Mouse (Mus musculus) cerebellum, adult 11 months (tissue): ENCODE measurements around the gene Prpf6.

Experiments used
- DNase-seq: peaks from one replicate; pipeline ENCODE4 v3.0.0; 2022

The Prpf6 gene

DNA sequence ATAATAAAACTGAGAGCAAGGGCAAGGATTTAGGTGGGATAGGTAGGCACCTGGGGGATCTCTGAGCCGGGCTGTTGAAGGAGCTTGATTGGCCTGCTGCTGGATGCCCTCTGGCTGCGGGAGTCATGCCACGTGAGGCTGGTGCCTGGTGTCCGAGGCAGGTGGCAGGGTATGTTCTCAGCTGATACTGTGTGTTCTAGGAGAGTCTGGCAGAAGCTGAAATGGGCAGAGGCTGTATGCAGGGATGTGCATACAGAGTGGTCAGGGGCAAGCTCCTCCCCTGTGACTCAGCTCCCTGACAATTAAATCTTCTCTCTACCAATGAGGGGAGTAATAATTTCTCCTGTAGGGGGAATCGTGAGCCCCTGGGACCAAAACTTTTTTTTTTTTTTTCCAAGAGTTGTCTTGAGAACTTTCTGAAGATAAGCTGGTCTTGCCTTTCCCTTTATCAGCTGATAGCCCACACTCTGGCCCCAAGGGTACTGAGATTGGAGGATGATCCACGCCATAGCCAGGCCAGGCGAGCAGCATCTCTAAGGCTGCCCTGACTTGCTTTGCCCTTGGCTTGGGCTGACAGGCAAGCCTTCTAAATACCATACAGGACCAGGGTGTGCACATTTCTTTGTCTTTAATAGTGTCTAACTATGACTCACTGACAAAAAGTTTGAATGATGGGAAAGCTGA lies 5.9 kb downstream of the Prpf6 start:
- no peak for DNase-seq

DNA sequence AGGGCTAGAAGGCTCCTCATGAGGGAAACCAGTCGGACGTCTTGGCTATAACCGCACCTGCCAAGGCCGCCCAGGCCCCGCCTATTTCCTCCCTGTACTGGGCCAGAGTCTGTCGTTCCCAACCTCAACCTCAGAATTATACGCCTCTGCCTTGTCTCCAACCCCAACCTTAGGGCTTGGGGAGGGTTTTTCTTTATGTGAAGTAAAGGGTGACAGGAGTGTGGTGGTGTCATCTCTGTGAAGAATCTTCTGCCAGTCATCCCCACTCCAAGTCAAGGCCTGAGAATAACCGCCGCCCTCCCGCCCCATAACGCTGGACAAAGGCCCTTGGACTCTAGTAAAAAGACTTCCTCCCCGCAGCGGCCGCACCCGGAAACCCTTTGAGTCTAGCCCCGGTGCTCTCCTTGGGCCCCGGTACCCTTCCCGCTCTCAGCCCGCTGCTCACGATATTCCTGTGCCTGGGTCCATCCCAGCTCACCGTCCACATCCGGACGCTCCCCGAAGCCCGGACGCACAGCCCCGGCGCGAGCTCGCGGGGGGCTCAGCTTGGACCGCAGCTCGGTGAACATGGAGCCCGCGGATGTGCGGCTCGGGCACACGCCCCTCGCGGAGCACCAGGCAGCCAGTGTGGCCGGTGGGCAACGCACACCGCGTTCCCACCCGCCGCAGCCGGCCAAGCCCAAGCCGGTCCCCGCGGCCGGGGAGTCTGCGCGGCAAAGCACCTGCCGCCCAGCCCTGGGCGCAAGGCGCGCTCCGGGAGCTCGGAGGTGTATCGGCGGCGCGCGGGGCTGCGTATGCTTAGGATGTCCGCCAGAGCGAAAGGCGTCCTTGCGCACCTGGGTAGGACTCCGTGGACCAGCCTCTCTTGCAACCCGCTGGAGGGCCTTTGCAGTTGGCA lies 7.0 kb downstream of the Prpf6 start, which contains the start of gene Samd10:
TSS of gene Samd10 (minus strand) at position 759 of the 898 bp plus-strand sequence.
- DNase-seq, result peak; percentile 77

DNA sequence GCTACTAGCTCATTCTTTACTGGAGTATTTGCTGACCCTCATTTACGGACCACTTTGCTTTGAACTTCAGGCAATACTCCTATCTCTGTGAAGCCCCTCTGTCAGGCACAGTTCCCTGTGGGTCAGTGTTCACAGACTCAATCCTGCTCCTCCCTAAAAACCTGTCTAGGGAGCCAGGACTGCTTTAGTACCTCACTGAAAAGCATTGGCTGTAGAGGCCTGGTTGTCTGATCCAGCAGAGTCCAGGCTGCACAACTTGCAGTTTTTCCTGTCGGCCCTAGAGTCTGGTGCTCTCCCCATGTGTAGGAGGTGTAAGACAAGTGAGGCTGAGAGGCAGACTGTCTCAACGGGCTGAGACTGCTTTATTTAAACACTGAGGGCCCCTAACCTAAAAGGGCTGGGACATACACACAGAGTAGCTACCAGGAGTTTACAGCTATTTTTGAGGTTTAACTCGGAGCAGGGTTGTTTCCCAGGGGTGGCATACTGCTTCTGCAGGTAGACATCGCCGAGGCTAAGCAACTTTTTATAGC lies 8.6 kb downstream of the Prpf6 start:
- no peak for DNase-seq

DNA sequence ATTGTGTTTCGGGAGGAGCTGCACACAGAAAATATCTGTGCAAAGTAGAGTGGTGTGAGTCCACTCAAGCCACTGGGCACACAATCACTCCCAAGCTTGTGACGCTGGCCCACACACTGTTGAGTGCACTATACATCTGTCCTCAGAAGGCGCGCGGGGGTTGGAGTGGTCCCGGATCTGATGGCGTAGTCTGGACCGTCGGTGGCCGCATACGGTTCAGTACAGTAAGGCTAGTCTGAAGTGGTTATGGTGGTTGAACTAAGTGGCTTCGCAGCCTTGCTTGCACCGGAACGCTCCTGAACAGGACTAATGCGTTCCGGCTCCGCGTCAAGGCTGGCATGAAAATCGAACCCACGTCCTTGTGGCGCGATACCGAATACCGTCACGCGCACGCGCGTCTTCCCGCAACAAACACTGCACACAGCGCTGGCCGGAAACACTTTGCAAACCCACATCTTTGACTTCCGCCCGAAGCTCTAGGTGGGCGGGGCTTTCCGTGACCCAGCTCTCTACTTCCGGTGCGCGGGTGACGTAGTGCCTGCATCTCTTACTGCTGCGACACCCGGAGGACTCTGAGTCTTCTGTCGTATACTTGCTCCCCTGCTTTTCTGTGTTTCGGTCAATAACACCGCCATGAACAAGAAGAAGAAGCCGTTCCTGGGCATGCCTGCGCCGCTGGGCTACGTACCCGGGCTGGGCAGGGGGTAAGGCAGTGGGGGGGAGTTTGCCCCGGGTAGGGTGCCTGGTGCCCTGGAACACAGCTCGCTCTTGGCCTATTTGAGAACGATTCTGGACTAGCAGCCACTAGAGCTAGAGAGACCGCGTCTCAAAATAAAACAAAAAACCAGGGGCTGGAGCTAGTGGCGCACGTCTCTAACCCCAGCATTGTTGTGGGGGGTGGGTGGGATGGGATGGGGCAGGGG lies 9.4 kb downstream of the Prpf6 start:
- peak; percentile 97 for DNase-seq

DNA sequence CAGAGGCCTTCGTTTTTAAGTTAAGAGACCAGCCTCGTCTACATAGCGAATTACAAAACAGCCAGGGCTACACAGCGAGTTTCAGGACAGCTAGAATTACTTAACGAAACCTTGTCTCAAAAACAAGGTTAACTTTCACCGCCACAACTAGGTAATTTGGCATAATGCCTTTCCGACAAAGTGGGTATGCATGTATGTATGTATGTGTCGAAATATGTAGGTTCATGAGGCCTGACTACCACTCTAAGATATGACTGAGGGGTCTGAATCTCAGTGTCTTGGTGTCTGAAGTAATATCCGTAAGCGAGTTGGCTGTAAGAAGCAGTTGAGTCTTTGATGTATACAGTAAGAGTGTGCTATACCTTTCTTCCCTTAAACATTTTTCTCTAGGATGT lies 10.1 kb downstream of the Prpf6 start:
- DNase-seq, result no peak

DNA sequence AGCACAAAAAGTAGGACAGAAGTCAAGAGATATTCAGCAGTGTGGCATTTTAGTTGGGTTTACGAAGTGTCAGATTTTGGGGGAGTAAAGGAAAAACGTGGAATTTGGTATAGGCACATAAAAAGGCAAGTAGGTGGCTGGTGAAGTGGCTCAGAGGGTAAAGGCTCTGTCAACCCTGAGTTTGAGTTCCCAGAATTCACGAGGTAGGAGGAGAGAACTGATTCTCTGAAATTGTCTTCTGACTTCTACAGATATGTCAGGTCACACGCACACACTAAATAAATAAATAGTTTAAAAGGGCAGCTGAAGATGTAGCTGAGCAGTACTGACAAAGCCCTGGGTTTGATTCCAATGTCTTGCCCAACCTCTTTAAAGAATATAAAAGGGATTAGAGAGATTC lies 10.7 kb downstream of the Prpf6 start:
- DNase-seq, result no peak

DNA sequence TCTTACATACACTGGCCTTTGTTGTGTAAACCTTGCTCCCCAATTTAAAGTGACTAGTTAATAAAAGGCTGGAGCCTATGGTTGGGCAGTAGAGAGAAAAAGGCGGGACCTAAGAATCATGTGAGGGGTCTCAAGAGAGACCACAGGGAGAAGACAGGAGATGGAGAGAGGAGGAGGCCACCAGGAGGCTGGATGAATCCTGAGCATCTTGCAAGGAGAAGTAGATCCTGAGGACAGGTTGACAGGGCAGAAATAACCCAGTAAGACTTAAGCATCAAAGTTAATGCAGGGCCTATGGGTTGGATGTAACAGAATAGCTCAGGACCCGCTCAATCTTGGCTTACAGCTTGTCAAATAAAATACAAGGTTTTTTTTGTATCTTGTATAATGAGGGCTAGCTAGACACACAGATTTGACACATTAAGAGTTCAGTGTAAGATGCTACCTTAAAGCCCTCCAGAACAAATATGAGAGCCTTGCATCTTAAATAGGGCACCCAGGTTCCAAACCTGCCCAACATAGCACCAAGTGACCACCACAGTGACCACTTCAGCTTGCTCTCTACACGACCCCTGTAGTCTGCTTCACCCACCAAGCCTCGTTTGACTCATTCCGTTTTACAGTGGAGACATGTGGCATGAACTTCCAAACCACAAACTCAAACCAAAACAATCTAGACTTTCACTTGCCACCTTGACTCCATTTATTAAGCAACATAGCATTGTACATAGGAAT lies 27.3 kb downstream of the Prpf6 start:
- DNase-seq, result no peak

DNA sequence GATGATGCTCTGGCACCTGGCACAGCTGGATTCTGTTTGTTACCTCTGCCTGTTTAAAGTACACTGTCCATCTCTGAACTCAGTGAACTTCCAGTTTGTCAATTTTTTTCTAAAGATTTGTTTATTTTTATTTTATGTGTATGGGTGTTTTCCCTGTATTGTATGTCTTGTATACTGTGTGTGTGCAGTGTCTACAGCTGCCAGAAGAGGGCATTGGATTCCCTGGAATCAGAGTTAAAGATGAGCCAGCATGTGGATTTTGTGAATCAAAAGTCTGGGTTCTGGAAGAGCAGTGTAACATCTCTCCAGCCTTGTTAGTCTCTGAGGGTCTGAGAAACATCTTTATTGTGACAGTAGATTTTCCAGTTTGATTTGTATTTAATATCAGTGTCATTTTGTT lies 31.7 kb downstream of the Prpf6 start:
- no peak for DNase-seq

DNA sequence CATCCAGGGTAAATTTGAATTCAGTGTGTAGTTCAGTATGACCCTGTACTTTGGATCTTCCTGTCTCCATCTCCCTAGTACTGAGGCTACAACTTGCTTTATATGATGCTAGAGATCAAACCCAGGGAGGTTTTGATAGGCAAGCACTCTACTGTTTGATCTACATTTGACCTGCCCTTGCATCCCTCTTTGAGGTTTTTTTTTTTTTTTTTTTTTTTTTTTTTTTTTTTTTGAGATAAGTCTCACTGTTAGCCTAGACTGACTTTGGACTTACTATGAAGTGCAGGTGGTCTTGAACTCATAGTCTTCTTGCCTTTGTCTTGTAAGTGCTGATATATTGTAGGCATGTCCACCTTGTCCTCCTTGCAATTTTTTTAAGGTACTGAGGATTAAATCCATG lies 36.8 kb downstream of the Prpf6 start:
- no peak for DNase-seq

DNA sequence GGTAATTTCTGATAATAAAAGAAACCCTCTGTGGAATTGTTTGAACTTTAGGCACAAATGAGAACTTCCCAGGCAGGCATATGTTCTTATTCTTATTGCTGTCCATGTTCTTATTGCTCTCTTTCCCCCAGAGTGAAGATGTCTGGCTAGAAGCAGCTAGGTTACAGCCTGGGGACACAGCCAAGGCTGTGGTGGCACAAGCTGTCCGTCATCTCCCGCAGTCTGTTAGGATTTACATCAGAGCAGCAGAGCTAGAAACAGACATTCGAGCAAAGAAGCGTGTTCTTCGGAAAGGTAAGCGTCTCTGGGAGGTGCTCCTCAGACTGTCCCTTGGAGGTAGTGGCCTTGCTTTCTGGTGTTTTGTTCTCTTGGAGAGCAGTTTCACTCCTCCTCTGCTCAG lies 41.0 kb downstream of the Prpf6 start:
- DNase-seq, result peak; percentile 39

DNA sequence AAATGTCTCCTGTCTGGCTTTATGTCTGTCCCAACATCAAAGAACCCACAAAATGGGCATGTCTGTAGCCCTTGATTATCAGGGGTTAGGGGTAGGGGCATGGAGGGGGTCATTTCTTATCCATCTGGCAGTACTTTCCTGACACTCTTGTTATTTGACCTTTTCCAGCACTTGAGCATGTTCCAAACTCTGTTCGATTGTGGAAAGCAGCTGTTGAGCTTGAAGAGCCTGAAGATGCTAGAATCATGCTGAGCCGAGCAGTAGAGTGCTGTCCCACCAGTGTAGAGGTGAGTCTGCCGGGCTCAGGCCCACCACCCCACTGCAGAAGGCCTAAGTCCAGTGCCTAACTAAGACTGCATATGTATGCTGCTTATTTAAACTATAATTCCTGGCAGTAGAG lies 44.2 kb downstream of the Prpf6 start:
- DNase-seq, result no peak

DNA sequence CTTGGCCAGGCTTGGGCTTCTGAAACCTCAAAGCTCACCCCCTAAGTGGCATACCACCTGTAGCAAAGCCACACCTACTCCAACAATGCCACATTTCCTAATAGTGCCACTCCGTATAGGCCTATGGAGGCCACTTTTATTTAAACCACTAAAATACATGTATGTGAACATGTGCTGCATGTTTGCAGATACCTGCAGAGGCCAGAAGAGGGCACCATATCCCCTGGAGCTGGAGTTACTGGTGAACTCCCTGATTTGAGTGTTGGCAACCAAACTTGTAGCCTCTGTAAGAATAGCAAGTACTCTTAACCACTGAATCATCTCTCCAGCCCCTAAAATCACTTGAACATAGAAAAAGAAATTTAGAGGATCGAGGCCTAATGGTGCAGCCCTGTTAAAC lies 52.7 kb downstream of the Prpf6 start:
- DNase-seq, result no peak

DNA sequence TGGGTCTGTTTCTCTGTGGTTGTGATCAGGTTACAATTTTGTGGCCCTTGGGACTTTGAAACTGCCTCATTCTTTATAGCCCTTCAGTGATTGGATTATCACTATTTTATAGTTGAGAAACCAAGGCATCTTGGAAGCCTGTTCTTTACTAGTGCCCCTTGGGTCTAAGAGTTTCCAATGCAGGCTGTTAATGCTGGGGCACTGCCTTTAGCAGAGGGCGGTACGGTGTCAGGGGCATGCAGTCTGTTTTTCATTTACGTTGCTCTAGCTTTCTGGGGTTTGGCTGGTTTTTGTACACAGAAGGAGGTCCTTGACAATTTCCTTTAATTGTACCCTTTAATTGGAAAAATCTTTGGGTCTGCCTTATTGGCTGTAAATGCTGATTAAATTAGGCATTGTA lies 54.0 kb downstream of the Prpf6 start:
- no peak for DNase-seq

DNA sequence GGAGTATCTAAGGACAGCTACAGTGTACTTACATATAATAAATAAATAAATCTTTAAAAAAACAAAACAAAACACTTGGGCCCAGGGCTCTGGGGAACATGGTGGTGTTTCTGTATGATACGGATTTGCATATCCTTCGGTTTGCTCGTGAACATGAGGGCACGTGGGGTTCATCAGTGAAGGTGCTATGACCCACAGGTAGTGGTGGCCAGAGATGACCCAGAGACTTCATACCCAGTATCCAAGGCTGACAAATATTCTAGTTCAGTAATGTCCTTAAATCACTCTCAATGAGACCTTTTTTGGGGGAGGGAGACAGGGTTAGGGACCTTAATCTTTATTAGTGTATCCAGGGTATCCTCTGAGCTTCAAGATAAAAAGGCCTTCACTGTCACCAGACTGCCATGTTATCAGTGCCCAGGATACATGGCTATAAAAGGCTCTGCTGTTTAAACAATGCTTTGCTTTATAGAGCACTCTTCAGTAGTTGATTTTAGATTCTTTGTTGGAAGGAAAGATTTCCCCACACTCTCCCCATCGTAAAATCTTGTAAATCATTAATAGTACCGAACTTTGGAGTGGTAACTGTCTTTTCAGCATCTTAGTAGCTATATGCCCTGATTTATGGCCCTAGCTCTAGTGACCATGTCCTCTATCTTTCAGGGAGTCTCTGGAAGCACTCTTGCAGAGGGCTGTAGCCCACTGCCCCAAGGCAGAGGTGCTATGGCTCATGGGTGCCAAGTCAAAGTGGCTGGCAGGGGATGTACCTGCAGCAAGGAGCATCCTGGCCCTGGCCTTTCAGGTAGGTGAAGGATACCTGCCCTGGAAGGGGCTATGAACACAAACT lies 55.2 kb downstream of the Prpf6 start:
- no peak for DNase-seq

DNA sequence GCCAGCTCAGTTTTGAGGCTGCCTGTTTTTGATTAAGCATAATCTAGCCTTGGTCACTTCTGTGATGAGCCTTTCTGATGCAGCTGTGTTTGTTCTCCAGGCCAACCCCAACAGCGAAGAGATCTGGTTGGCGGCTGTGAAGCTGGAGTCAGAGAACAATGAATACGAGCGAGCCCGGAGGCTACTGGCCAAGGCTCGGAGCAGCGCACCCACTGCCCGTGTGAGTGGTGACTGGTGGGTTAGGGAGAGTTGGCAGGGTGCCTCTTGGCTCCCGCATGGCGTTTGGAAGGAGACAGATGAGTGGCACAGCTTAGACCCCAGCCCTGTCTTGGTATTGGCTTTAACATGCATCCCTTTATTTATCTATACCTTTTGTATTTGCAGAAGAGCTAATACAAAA lies 57.3 kb downstream of the Prpf6 start:
- DNase-seq, result no peak

DNA sequence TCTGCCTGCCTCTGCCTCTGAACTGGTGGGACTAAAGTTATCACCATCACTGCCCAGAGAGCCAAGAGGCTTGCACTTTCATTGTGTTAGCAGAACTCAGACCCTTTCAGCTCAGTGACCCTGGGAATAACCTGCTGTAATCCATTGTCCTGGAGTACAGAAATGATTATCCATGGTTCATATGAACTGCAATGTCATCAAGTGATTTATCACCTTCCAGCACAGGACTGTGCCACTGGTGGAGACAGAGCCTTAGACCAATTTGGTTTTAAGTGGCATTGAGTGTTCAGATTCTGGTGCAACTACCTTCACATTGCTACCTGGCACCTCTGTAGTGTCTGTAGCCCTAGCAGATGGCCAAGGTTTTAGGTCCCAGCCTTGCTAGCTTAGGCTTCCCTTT lies 61.4 kb downstream of the Prpf6 start:
- DNase-seq, result no peak

DNA sequence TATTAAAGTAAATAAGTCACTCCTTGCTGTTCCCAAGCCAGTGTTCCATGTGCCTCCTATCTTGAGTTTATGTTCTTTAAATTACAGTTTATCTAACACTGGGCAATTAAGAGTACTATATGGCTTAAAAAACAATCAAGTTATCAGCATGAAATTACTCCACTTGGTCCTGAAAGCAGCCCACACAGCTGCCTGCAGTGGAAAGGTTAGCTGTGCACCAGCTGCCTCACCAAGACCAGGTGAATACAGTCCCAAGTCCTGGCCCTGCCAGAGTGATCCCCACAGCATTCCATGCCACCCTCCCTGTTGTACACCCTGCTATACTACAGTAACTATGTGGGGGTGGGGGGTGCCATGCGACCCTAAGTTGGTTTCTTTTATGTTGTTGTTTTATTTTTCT lies 61.9 kb downstream of the Prpf6 start:
- DNase-seq, result no peak

DNA sequence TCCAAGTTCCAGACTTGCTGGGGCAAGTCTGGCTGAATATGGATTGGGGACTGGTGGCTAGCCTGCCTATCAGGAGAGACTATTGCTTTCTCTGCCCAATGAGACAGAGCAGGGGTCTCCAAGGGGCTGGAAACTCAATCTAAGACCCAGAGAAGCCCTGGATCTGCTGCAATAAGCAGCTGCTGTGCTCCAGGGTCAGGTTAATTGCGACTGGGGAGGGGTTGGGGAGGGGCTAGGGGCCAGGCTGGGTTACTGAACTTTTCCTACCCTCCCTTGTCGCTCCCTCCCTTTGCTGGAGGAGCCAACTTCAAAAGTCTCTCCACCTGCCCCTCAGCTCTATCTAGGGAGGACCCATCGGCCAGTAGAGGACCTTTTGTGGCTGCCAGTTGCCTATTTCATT lies 65.1 kb downstream of the Prpf6 start, which contains the start of gene Gm29797:
TSS of gene Gm29797 (plus strand) at position 301 of the 400 bp plus-strand sequence.
- no peak for DNase-seq

DNA sequence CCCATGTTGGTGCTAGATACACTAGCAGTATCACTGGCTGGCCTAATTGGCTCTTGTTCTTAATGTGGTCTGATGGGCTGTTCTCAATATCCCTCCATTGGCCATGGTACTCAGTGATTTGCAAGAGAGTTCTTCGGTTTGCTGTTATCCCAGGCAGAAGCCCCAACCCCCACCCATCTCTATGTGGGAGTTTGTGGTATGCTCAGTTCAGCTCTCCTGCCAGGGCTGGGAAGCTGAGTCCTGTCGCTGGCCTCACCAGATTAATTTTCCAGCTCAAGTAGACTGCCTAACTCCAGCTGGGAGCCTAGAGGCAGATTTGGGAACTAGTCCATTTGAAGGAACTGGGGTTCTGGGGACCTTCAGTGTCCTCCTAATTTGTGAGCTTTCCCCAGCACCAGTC lies 65.8 kb downstream of the Prpf6 start:
- no peak for DNase-seq

DNA sequence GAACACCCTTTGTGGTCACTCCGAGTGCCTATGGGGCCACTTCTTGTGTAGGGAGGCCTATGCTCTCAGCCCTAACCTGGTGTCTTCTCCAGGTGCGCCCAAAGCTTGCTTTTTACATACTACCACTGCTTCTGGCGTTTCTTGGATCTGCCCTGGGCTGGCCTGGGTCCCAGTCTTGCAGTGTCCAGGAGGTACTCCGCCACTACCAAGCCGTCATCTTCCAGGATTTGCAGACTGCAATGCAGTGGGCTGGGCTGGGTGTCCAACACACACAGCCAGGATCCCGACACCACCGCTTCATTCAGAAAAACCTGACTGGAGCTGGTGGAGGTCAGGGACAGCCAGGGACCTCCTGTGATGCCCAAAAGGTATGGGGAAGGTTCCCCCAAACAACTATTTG lies 66.9 kb downstream of the Prpf6 start:
- DNase-seq, result no peak

DNA sequence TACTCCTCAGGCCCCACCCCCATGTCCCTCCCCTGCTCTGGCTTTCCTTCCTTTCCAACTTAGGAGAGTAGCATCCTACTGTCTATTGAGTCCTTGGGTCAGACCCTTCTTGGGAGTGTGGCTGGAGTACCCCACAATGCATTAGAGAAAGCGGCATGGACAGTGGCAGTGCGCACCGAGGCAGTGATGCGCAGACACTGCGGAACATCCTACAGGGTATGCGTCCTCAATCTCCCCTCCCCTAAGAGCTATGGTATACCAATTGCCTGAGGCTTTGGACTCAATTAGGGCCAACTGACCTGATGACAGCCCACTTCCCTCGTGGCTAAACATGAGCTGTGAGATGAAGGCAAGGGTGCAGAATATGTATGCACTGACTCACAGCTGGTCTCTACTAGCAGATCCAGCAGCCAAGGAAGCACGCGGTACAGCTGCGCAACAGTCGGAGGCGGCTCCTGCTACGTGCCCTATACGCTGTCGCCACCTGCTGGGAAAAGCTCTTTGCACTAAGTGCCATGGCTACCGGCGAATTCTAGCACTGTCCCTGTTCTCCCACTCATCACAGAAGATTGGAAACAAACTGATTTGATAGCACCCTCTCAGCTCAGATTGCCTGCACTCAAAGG lies 67.4 kb downstream of the Prpf6 start:
- DNase-seq, result no peak
